Mouse (Mus musculus) embryonic facial prominence, embryonic 10.5 days (tissue): ENCODE results near the gene Slc22a12. TPM values are rescaled to one million over a fixed set of nuclear protein-coding genes. Genes with fewer than 3 reads are reported as not detected.

Experiments used
- DNase-seq: peaks from one replicate; pipeline ENCODE4 v3.0.0-alpha.2; 2017; ENCODE audit warnings: low spot score
- H3K27ac ChIP-seq: fragments of 300-500 bp; sonication (generic); replicated peaks from 2 replicates; pipeline ENCODE4 v1.5.1; 2016; ENCODE audit warnings: mild to moderate bottlenecking
- H3K27me3 ChIP-seq: fragments of 300-500 bp; sonication (generic); replicated peaks from 2 replicates; pipeline ENCODE4 v1.6.1; 2016; ENCODE audit warnings: low read depth, mild to moderate bottlenecking; ENCODE audit not compliant: poor library complexity, severe bottlenecking
- H3K36me3 ChIP-seq: fragments of 300-500 bp; sonication (generic); replicated peaks from 2 replicates; pipeline ENCODE4 v1.6.1; 2016; ENCODE audit warnings: mild to moderate bottlenecking, moderate library complexity
- H3K4me1 ChIP-seq: fragments of 300-500 bp; sonication (generic); 2 replicates; pipeline ENCODE4 v1.6.1; 2016
- H3K4me3 ChIP-seq: fragments of 300-500 bp; sonication (generic); 2 replicates; pipeline ENCODE4 v1.5.1; 2016; ENCODE audit warnings: mild to moderate bottlenecking, moderate library complexity
- H3K9me3 ChIP-seq: fragments of 300-500 bp; sonication (generic); 2 replicates; pipeline ENCODE4 v1.6.1; 2016; ENCODE audit warnings: mild to moderate bottlenecking
- WGBS: fragments of 180-500 bp; shearing (Covaris S2); methylation state at CpG from one replicate; pipeline ENCODE4 v1.1.7; 2016; 5-methylcytosine and 5-hydroxymethylcytosine counted together
- polyA plus RNA-seq: library from polyadenylated mRNA; unstranded; fragments of >200 nt; fragmentation: Nextera tagmentation; extraction: Ambion mirVana; gene quantifications from 2 replicates; pipeline ENCODE4 v1.2.1, GENCODE M21; 2016

The Slc22a12 gene
- polyA plus RNA-seq, 1 experiment from 2014 or later: not detected

DNA sequence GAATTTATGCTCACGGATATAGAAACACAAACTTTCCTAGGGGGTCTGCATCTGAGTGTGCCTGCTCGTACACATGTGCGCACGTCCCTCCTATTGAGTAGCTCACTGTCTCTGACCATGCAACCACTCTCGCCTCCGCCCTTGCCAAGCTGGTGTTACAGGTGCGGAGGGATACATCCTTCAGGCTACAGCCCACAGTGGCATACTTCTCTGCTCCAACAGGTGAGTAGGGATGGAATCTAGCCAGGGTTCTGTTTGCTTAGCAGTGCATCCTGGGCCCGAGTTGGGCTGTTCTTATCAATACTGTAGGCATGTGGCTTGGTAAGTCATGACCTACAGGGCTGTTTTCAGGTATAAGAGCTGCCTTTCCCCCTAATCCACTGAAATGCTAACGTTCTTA lies 16.8 kb downstream of the Slc22a12 start:
- no peak for DNase-seq
- H3K27me3 ChIP-seq: peaks cover 15% of the 10 kb centered on the region
- WGBS: 95% methylated on average over 9 of the region's 9 CpGs
- H3K4me3 ChIP-seq: no peak overlapping the region
- H3K4me1 ChIP-seq: peaks cover 30% of the 10 kb centered on the region
- no peaks in the 10 kb centered on the region for H3K9me3 ChIP-seq
- H3K36me3 ChIP-seq: no peaks in the 10 kb centered on the region; the same call in 1 of the 2 replicates
- H3K27ac ChIP-seq: no peak overlapping the region

DNA sequence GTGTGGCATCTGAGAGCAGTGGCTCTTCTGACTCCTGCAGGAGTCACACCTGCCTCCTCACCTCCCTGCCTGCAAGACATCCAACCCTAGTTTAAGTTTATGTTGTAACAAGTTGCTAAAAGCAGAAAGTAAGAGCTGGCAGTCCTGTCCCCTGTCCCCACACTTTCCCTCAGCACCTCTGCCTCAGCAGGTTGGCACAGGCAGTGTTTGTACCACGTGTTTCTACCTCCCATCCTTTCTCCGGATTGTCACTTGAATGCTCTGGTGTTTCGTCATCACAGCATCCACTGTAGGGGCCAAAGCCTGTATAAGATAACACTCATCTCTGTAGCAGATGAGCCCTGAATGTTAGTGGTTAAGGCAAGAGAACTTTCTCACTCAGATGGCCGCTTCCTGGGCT lies 17.8 kb downstream of the Slc22a12 start:
- Histone ChIP-seq H3K4me3 (no peak overlapping the region), H3K36me3 (no peaks in the 10 kb centered on the region; the same call in 1 of the 2 replicates), H3K9me3 (no peaks in the 10 kb centered on the region), H3K27me3 (peaks cover 6% of the 10 kb centered on the region), H3K27ac (no peak overlapping the region), H3K4me1 (peaks cover 30% of the 10 kb centered on the region)
- 83% methylated on average over 4 of the region's 4 CpGs for WGBS
- no peak for DNase-seq

DNA sequence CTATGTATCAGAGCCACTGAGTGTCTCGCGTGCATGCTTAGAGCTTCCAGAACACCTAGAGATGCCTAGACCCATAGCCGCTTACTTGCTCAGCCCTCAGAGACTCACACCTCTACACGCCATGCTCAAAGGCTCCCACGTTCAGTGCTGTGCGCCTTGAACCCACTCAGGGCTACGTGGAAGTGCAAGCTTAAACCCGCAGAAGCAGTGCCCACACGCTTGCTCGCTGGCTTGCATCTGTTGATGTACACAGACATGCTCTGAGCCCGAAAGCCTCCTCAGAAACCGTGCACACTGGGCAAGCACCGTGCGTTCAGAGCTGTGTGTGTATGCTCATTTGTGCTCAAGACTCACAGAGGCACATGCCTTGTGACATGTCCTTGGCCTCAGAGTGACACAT lies 20.5 kb downstream of the Slc22a12 start:
- DNase-seq: no peak
- no peaks in the 10 kb centered on the region; the same call in 1 of the 2 replicates for H3K36me3 ChIP-seq
- H3K27me3 ChIP-seq: no peaks in the 10 kb centered on the region
- peaks cover 34% of the 10 kb centered on the region for H3K4me1 ChIP-seq
- H3K9me3 ChIP-seq: no peaks in the 10 kb centered on the region
- H3K27ac ChIP-seq: no peak overlapping the region
- 91% methylated on average over 14 of the region's 14 CpGs for WGBS
- no peak overlapping the region for H3K4me3 ChIP-seq

DNA sequence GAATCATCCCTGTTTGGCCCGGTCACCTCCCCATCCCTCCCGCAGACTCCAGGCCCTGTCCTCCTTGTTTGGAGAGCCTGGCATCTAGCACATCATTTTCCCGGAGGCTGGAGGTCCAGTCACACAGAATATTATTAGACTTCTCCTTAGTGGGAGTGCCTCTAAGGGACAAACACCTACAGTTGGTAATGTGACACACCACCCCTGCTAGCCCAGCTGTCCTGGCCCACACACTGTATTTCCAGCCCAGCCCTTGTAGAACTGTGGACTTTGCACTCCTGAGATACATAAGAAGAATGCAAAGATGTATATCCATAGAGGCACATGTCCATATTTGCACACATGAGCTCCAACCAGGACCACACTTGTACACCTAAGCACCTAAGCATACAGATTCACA lies 21.2 kb downstream of the Slc22a12 start:
- no peak for DNase-seq

DNA sequence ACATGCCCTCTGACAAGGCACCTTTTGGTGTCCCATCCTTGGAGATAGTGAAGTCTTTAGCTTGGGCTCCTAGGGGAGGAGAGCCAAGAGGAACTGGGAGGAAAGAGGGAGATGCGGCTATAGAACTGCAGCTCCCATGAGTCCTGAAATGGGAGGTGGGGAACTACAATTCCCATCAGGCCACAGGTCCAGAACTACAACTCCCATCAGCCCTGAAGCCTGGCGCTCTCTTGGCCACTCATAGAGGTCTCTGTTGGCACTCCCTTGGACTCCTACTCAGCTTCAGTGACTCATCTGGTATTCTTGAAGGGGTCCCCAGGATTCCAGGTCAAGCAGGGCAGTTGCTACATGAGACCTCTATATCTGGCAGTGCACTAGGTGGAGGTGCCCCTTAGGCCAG lies 23.3 kb downstream of the Slc22a12 start:
- H3K9me3 ChIP-seq: no peaks in the 10 kb centered on the region
- WGBS: 61% methylated on average over 2 of the region's 2 CpGs
- H3K27me3 ChIP-seq: peaks cover 3% of the 10 kb centered on the region; the same call in 1 of the 2 replicates
- peaks cover 8% of the 10 kb centered on the region for H3K36me3 ChIP-seq
- no peak for DNase-seq
- H3K4me1 ChIP-seq: peaks cover 57% of the 10 kb centered on the region
- H3K27ac ChIP-seq: peak overlapping the region; percentile 82
- H3K4me3 ChIP-seq: peak overlapping the region; percentile 32; the same call in 1 of the 2 replicates

More for the DNA sequence above, 21.2 kb downstream of the Slc22a12 start:
- peaks cover 39% of the 10 kb centered on the region for H3K4me1 ChIP-seq
- no peaks in the 10 kb centered on the region for H3K27me3 ChIP-seq
- no peak overlapping the region for H3K4me3 ChIP-seq
- H3K9me3 ChIP-seq: no peaks in the 10 kb centered on the region
- H3K36me3 ChIP-seq: peaks cover 5% of the 10 kb centered on the region
- WGBS: 84% methylated on average over 3 of the region's 3 CpGs
- H3K27ac ChIP-seq: no peak overlapping the region

DNA sequence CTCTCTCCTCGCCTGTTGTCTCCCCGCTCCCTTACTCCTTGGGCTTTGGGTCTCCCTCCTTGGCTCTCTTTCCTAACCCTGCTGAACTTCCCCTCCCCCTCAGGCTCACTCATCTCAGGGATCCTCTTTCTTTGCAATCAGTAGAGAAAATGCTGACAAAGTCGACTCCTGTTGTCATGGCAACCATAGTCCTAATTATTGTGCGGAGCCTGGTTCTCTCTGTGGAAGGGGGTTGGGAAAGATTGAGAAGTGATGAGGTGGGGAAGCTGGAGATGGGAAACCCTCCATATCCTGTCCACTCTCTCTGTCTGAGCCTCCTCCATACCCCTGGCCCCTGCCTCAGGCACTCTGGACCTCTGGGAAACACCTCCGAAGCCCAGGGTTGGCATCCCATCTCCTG lies 24.2 kb downstream of the Slc22a12 start:
- Histone ChIP-seq H3K4me3 (peak overlapping the region; percentile 32), H3K4me1 (peaks cover 66% of the 10 kb centered on the region), H3K9me3 (no peaks in the 10 kb centered on the region), H3K27me3 (peaks cover 11% of the 10 kb centered on the region; the same call in 1 of the 2 replicates), H3K27ac (peak overlapping the region; percentile 82), H3K36me3 (peaks cover 8% of the 10 kb centered on the region)
- 44% methylated on average over 5 of the region's 5 CpGs for WGBS
- peak; percentile 53 for DNase-seq

DNA sequence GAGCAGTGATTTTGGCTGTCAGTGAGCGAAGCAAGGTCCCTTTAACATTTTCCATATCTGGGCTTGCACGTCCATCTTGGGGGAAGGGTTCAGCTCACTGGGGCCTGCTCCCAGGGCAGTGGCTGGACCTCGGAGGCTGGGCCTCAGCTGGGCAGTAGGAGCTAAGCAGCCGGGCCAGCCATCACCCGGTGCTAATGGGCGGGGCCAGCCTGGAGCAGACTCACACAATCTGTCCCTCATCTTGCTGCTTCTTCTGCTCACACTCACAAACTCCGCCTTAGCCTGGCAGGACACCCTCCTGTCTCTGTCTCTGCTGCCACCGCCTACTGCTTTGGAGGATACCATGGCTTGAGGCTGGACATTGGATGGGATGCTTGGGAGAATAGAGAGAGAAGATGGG lies 26.7 kb downstream of the Slc22a12 start:
- Histone ChIP-seq H3K27ac (no peak overlapping the region), H3K9me3 (no peaks in the 10 kb centered on the region), H3K27me3 (peaks cover 34% of the 10 kb centered on the region), H3K36me3 (peaks cover 8% of the 10 kb centered on the region), H3K4me3 (no peak overlapping the region), H3K4me1 (peaks cover 79% of the 10 kb centered on the region)
- 63% methylated on average over 8 of the region's 8 CpGs for WGBS
- DNase-seq: no peak

DNA sequence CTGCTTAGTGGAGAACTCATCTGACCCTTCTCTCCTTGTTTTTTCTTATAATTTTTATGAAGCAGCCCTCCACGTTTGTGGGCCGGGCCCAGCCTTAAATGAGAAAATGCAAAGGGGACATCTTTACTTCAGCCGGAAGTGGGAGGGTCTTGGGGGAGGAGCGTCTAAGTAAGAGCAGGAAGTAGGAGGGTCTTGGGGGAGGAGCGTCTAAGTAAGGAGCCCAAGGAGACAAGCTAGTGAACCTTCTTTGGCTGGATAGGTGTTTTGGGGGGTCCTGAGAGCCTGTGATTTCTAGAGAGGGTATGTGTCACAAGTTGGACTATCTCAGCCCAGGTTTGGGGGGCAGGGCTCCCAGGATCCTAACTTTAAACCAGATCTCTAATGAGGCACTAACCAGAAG lies 27.4 kb downstream of the Slc22a12 start:
- no peak for DNase-seq
- Histone ChIP-seq H3K9me3 (no peaks in the 10 kb centered on the region), H3K36me3 (peaks cover 8% of the 10 kb centered on the region), H3K27me3 (peaks cover 41% of the 10 kb centered on the region), H3K4me1 (peaks cover 81% of the 10 kb centered on the region), H3K4me3 (no peak overlapping the region), H3K27ac (no peak overlapping the region; the same call in 1 of the 2 replicates)
- WGBS: 59% methylated on average over 5 of the region's 5 CpGs

DNA sequence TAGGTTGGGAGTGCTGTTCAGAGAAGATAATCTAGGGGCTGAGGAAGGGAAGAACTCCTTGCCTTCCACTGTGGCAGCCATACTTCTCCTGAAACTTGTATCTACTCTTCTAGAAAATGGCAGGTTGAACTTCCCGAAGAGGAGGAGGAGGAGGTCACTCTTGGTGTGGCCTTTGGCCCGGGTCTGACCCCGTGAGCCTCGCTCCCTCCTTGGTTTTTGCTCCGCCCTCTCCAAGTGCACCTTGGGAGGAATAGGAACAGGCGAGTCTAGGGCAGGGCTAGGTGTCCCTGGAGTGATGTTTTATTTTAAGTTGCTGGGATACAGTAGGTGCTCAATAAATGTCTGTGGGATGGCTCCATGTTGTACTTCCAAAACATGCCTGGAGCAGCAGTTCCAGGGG lies 27.9 kb downstream of the Slc22a12 start:
- Histone ChIP-seq H3K4me3 (no peak overlapping the region), H3K27ac (no peak overlapping the region), H3K9me3 (no peaks in the 10 kb centered on the region), H3K4me1 (peaks cover 76% of the 10 kb centered on the region), H3K36me3 (peaks cover 8% of the 10 kb centered on the region), H3K27me3 (peaks cover 46% of the 10 kb centered on the region)
- no peak for DNase-seq
- 66% methylated on average over 6 of the region's 6 CpGs for WGBS

DNA sequence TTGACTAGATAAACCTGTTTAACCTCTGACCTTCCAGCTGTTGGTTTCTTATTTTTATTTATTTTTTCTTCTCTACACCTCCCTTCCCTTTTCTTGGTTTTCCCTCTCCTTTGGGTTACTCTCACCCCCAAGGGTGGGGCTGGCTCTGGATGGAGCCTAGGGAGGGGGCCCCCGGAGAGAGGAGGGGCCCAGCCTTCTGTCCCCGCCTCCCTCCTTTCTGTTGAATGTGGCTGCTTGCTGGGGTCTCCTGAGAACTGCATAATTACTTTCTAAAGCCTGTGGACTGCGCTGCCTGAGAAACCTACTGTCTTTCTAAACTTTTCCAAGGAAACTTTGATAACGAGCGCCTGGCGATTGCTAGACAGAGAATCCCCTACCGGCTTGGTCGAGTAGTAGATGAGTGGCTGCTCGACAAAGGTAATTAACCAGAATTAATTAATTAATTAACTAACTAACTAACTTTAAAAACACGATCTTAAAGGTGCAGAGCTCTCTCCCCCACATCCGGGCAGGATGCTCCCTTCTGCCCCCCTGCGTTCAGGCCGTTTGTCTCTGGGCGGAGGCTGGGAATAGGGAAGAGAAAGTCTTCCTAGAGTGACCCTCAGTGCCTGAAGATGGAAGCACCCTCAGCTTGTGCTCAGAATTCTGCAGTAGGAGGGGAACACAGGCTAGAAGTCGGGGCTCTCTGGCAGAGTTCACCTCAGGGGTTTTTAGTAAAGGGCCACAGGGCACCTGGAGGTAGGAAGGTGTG lies 29.3 kb downstream of the Slc22a12 start:
- Histone ChIP-seq H3K4me3 (peak overlapping the region; percentile 29; the same call in 1 of the 2 replicates), H3K4me1 (peaks cover 62% of the 10 kb centered on the region), H3K27ac (peak overlapping the region; percentile 5; the same call in 1 of the 2 replicates), H3K36me3 (peaks cover 8% of the 10 kb centered on the region), H3K9me3 (no peaks in the 10 kb centered on the region), H3K27me3 (peaks cover 52% of the 10 kb centered on the region)
- no peak for DNase-seq
- 3% methylated on average over 15 of the region's 15 CpGs for WGBS

DNA sequence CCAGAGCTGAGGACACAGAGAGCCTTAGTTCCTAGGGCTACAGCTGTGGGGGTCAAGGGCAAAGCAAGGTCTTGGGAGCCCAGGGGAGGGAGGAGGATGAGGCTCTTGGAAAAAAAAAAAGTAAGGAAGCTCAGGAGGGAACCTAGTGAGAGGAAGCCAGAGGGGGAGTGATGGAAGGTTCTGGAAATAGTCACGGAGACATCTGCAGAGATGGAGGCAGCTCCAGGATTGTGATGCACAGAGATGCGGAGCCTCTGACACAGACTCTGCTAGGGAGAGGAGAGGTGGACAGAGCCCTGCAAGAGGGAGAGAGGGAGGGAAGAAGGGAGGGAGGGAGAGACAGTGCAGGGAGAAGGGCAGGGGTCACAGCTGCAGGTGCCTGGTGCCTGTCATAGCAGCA lies 32.3 kb downstream of the Slc22a12 start:
- 81% methylated on average over 2 of the region's 2 CpGs for WGBS
- Histone ChIP-seq H3K9me3 (no peaks in the 10 kb centered on the region), H3K36me3 (no peaks in the 10 kb centered on the region), H3K27ac (no peak overlapping the region), H3K4me1 (peaks cover 47% of the 10 kb centered on the region), H3K27me3 (peaks cover 81% of the 10 kb centered on the region), H3K4me3 (no peak overlapping the region)
- DNase-seq: no peak

DNA sequence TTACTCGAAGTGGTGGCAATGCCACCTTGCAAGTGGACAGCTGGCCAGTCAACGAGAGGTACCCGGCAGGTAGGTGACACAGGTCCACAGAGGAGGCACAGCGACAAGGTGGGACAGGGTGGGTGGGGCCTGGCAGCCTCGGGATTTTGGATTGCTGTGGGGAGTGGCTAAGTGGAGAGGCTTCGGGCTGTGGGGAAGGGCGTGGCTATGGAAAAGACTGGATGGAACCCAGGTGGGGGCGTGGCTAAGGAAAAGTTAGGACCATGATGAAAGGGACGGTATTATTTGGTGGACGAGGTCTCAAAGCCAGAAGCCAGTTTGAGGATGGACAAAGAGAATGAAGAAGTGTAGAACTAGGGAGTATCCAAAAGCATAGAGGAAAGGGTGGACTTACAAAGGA lies 33.0 kb downstream of the Slc22a12 start:
- peaks cover 87% of the 10 kb centered on the region for H3K27me3 ChIP-seq
- H3K4me3 ChIP-seq: no peak overlapping the region
- no peak overlapping the region for H3K27ac ChIP-seq
- peaks cover 40% of the 10 kb centered on the region for H3K4me1 ChIP-seq
- no peak for DNase-seq
- WGBS: 77% methylated on average over 10 of the region's 10 CpGs
- no peaks in the 10 kb centered on the region for H3K36me3 ChIP-seq
- no peaks in the 10 kb centered on the region for H3K9me3 ChIP-seq

DNA sequence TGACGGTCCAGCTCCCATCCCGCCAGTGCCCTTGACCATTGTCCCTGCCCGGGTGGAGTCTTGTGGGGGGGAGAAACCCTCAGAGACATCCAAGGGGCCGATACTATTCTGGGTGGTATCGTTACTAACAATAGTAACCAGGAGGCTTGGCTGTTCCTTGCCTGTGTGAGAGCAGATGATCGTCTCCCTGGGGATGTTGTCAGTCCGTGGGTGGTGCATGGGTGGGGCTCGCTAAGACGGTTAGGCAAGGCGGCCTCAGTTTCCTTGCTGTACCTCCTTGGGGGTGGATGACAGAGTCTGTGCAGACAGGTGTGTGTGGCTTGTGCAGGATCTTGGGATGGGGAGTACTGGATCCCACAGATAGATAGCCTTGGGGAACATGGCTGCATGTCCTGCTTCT lies 35.4 kb downstream of the Slc22a12 start:
- Histone ChIP-seq H3K4me3 (no peak overlapping the region), H3K27ac (no peak overlapping the region), H3K27me3 (peaks cover 90% of the 10 kb centered on the region), H3K9me3 (no peaks in the 10 kb centered on the region), H3K36me3 (no peaks in the 10 kb centered on the region), H3K4me1 (peaks cover 25% of the 10 kb centered on the region)
- DNase-seq: no peak
- WGBS: 54% methylated on average over 10 of the region's 10 CpGs
